Mouse (Mus musculus) ES-Bruce4 (cell line): ENCODE results near the gene Klhdc9. TPM values are rescaled to one million over a fixed set of nuclear protein-coding genes. Genes with fewer than 3 reads are reported as not detected.

Experiments
- H3K27ac ChIP-seq: 2 replicates; pipeline ENCODE4 v1.5.1; 2012; ENCODE audit warnings: low read length, inconsistent platforms; ENCODE audit not compliant: insufficient read depth
- H3K27me3 ChIP-seq: 2 replicates; pipeline ENCODE4 v1.6.1; 2012; ENCODE audit warnings: mild to moderate bottlenecking, low read length, inconsistent platforms; ENCODE audit not compliant: control insufficient read depth, poor library complexity, insufficient read depth, severe bottlenecking
- H3K36me3 ChIP-seq: 2 replicates; pipeline ENCODE4 v1.6.1; 2012; ENCODE audit warnings: inconsistent platforms, mild to moderate bottlenecking, low read length, moderate library complexity; ENCODE audit not compliant: control insufficient read depth, poor library complexity, insufficient read depth, severe bottlenecking
- H3K4me1 ChIP-seq: one replicate; pipeline ENCODE4 v1.8.1; 2011; ENCODE audit warnings: low read length; ENCODE audit not compliant: control insufficient read depth, insufficient read depth
- H3K4me3 ChIP-seq: 2 replicates; pipeline ENCODE4 v1.5.1; 2011; ENCODE audit warnings: low read depth, mild to moderate bottlenecking, low read length
- H3K9ac ChIP-seq: 2 replicates; pipeline ENCODE4 v1.6.1; 2012; ENCODE audit warnings: low read depth, mild to moderate bottlenecking, inconsistent platforms; ENCODE audit not compliant: poor library complexity, severe bottlenecking
- H3K9me3 ChIP-seq: replicated peaks from 2 replicates; pipeline ENCODE4 v1.6.1; 2012; ENCODE audit warnings: mild to moderate bottlenecking, low read length, inconsistent platforms; ENCODE audit not compliant: control insufficient read depth, poor library complexity, insufficient read depth, severe bottlenecking
- CTCF ChIP-seq: IDR thresholded peaks from one replicate; pipeline ENCODE4 v1.8.1; 2011; ENCODE audit warnings: low read depth, low read length
- EP300 ChIP-seq: IDR thresholded peaks from 2 replicates; pipeline ENCODE4 v1.6.1; 2011; ENCODE audit warnings: low read depth, low read length; ENCODE audit not compliant: insufficient read depth
- POLR2A ChIP-seq: IDR thresholded peaks from one replicate; pipeline ENCODE4 v1.8.1; 2011; ENCODE audit warnings: low read length; ENCODE audit not compliant: insufficient read depth
- polyA plus RNA-seq: library from polyadenylated mRNA; stranded (reverse); fragments of >200 nt; gene quantifications from 2 replicates; pipeline ENCODE4 v1.2.4, GENCODE M21; 2011; ENCODE audit warnings: low read depth; ENCODE audit not compliant: missing spikeins, insufficient read depth, insufficient read length

Klhdc9 gene
- polyA plus RNA-seq, 1 experiment = 0.52 TPM

- Histone ChIP-seq H3K4me3 (peak overlapping the region; percentile 78), H3K36me3 (peaks cover 18% of the 10 kb centered on the region), H3K27me3 (no peaks in the 10 kb centered on the region), H3K9me3 (no peaks in the 10 kb centered on the region), H3K9ac (peak overlapping the region; percentile 62), H3K27ac (peak overlapping the region; percentile 79), H3K4me1 (no peaks in the 10 kb centered on the region)
- TF ChIP-seq POLR2A (no peak), CTCF (peak; percentile 41), EP300 (no peak)
Measured at GRCm38 (mm10) chr1:171361106-171362103, 807 bp upstream of the Klhdc9 start.

GRCm38 (mm10) chr1:171360253-171360652 lies 345 bp downstream of the Klhdc9 start:
- Histone ChIP-seq H3K27me3 (no peaks in the 10 kb centered on the region), H3K9me3 (no peaks in the 10 kb centered on the region), H3K4me3 (peak overlapping the region; percentile 67), H3K4me1 (no peaks in the 10 kb centered on the region), H3K36me3 (peaks cover 18% of the 10 kb centered on the region), H3K27ac (no peak overlapping the region), H3K9ac (0 out of 2 replicates have a peak overlapping the region, but pooled peaks have one; percentile 4)
- TF ChIP-seq POLR2A = no peak
- no peak for TF ChIP-seq CTCF
- TF ChIP-seq EP300 = no peak

DNA sequence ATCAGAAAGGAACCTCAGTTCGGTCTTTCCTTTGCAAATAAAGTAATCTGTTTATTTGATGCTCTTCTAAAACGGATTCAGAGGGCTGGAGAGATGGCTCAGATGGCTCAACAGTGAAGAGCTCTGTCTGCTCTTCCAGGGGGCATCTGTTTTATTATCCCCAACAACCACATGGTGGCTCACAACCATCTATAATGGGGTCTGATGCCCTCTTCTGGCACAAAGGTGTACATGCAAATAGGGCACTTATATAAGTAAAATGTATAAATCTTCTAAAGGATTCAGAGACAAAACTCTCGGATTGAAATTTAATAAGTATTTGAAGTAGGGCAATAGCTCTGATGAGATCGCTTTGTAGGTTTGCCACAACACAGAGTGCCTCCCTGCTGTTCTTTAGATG lies 2.2 kb downstream of the Klhdc9 start:
- H3K9ac ChIP-seq = no peak overlapping the region
- H3K4me1 ChIP-seq = no peaks in the 10 kb centered on the region
- peaks cover 21% of the 10 kb centered on the region for H3K36me3 ChIP-seq
- no peak overlapping the region for H3K27ac ChIP-seq
- TF ChIP-seq CTCF (no peak), EP300 (no peak), POLR2A (no peak)
- H3K4me3 ChIP-seq = no peak overlapping the region
- H3K9me3 ChIP-seq = no peaks in the 10 kb centered on the region
- H3K27me3 ChIP-seq = no peaks in the 10 kb centered on the region

- Histone ChIP-seq H3K9me3 (no peaks in the 10 kb centered on the region), H3K9ac (no peak overlapping the region), H3K4me1 (no peaks in the 10 kb centered on the region), H3K27me3 (no peaks in the 10 kb centered on the region), H3K27ac (no peak overlapping the region), H3K36me3 (peaks cover 21% of the 10 kb centered on the region), H3K4me3 (no peak overlapping the region)
- TF ChIP-seq EP300 (no peak), POLR2A (no peak), CTCF (no peak)
Measured at GRCm38 (mm10) chr1:171356814-171357213, 3.8 kb downstream of the Klhdc9 start.

- TF ChIP-seq CTCF (peak; percentile 64), EP300 (no peak), POLR2A (no peak)
- no peaks in the 10 kb centered on the region for H3K4me1 ChIP-seq
- peaks cover 21% of the 10 kb centered on the region for H3K36me3 ChIP-seq
- no peak overlapping the region for H3K9ac ChIP-seq
- no peak overlapping the region for H3K4me3 ChIP-seq
- no peak overlapping the region for H3K27ac ChIP-seq
- no peaks in the 10 kb centered on the region for H3K27me3 ChIP-seq
- no peaks in the 10 kb centered on the region for H3K9me3 ChIP-seq
Measured at GRCm38 (mm10) chr1:171355812-171356340, 4.7 kb downstream of the Klhdc9 start.

- no peak overlapping the region for H3K9ac ChIP-seq
- H3K4me1 ChIP-seq = no peaks in the 10 kb centered on the region
- no peaks in the 10 kb centered on the region for H3K27me3 ChIP-seq
- no peak overlapping the region for H3K4me3 ChIP-seq
- no peak overlapping the region for H3K27ac ChIP-seq
- H3K9me3 ChIP-seq = no peaks in the 10 kb centered on the region
- TF ChIP-seq EP300 = no peak
- TF ChIP-seq CTCF = no peak
- no peak for TF ChIP-seq POLR2A
- peaks cover 8% of the 10 kb centered on the region for H3K36me3 ChIP-seq
Measured at GRCm38 (mm10) chr1:171349210-171349609, 11.4 kb downstream of the Klhdc9 start.
